In genomic region chr10:21668976-21669375, GRCm38 (mm10) we compare ENCODE assay signal across 9 mouse cellular contexts.
DNase-seq lines count a peak whose midpoint lies in the region; ATAC-seq and TF ChIP-seq lines count a peak whose summit lies in the region.
"Had no signal": no experiment of that assay in that cellular context is flagged by ENCODE, and none has a peak within 500 bp of the region (broad histone marks: within the 10 kb centered on the region; RNA-seq: fewer than 3 reads in every experiment).

No protein-coding gene starts in this region.

- ATAC-seq in common myeloid progenitor, adult 5-6 weeks (replicated peaks; ENCODE audit: low read depth, poor library complexity, severe bottlenecking): peak; percentile 22; the same call in 1 of the 2 replicates

- TF ChIP-seq CTCF in ES-Bruce4 (IDR thresholded peaks at IDR 0.05; ENCODE audit: low read depth, low read length): no peak
- no peak for TF ChIP-seq CTCF in liver, adult 2 months (IDR thresholded peaks at IDR 0.05; ENCODE audit: low read depth, low read length)

- no peaks in the 10 kb centered on the region for H3K36me3 ChIP-seq in ES-Bruce4 (ENCODE audit: control insufficient read depth, insufficient read depth, low read length, poor library complexity, severe bottlenecking)
- H3K36me3 ChIP-seq in liver, adult 2 months (ENCODE audit: control insufficient read depth, insufficient read depth, low read length): no peaks in the 10 kb centered on the region
- no peaks in the 10 kb centered on the region for H3K36me3 ChIP-seq in forebrain, embryonic 10.5 days (replicated peaks)

- H3K4me1 ChIP-seq in ES-Bruce4 (ENCODE audit: control insufficient read depth, insufficient read depth, low read length): no peaks in the 10 kb centered on the region
- peaks cover 5% of the 10 kb centered on the region; the same call in 1 of the 2 replicates for H3K4me1 ChIP-seq in liver, adult 2 months (ENCODE audit: control insufficient read depth, insufficient read depth, low read length)
- peaks cover 3% of the 10 kb centered on the region; the same call in 1 of the 2 replicates for H3K4me1 ChIP-seq in forebrain, embryonic 10.5 days
- H3K4me1 ChIP-seq: megakaryocyte, embryonic 14.5 days had no signal

- no peaks in the 10 kb centered on the region for H3K79me2 ChIP-seq in liver, adult 2 months (ENCODE audit: control insufficient read depth, insufficient read depth, low read length)

- no peaks in the 10 kb centered on the region for H3K9me3 ChIP-seq in ES-Bruce4 (replicated peaks; ENCODE audit: control insufficient read depth, insufficient read depth, low read length, poor library complexity, severe bottlenecking)
- no peaks in the 10 kb centered on the region for H3K9me3 ChIP-seq in forebrain, embryonic 10.5 days

- H3K9ac ChIP-seq in ES-Bruce4 (ENCODE audit: low read depth, poor library complexity, severe bottlenecking): no peak overlapping the region
- H3K9ac ChIP-seq in liver, adult 2 months (ENCODE audit: low read depth, low read length): 0 out of 2 replicates have a peak overlapping the region, but pooled peaks have one; percentile 26

- no peak overlapping the region for H3K4me3 ChIP-seq in ES-Bruce4 (ENCODE audit: low read depth, low read length)
- H3K4me3 ChIP-seq in liver, adult 2 months (ENCODE audit: insufficient read depth, low read depth, low read length): peak overlapping the region; percentile 8
- no peak overlapping the region for H3K4me3 ChIP-seq in forebrain, embryonic 10.5 days
- H3K4me3 ChIP-seq: megakaryocyte, embryonic 14.5 days had no signal

- DNase-seq in heart, postnatal 4 days: peak; percentile 56
- DNase-seq in liver, adult 2 months (ENCODE audit: extremely low read depth, low read depth, low spot score): no peak
- DNase-seq in left cerebral cortex, postnatal 25 days (ENCODE audit: low spot score in 2 of 2): no peak
- no peak for DNase-seq in frontal cortex, postnatal 10 days (ENCODE audit: low spot score in 2 of 2)
- no peak for DNase-seq in forebrain, embryonic 10.5 days (ENCODE audit: extremely low spot score, low spot score)
- DNase-seq in left cerebral cortex, postnatal 36 days (ENCODE audit: low spot score in 2 of 2): no peak

- no peak for TF ChIP-seq POLR2A in ES-Bruce4 (IDR thresholded peaks at IDR 0.05; ENCODE audit: insufficient read depth, low read length)
- TF ChIP-seq POLR2A in liver, adult 2 months (IDR thresholded peaks at IDR 0.05; ENCODE audit: extremely low read depth, insufficient read depth, low read length): no peak

- H3K27ac ChIP-seq in ES-Bruce4 (ENCODE audit: insufficient read depth, low read length): no peak overlapping the region
- H3K27ac ChIP-seq in liver, adult 2 months (replicated peaks; ENCODE audit: insufficient read depth, low read depth, low read length): peak overlapping the region; percentile 5; the same call in 1 of the 2 replicates
- H3K27ac ChIP-seq in forebrain, embryonic 10.5 days: no peak overlapping the region

- intact Hi-C loops in left cerebral cortex, postnatal 25 days (cut with DNase I): no loop called here
- intact Hi-C loops in left cerebral cortex, postnatal 36 days (cut with DNase I): no loop called here

- H3K27me3 ChIP-seq in ES-Bruce4 (ENCODE audit: control insufficient read depth, insufficient read depth, low read length, poor library complexity, severe bottlenecking): no peaks in the 10 kb centered on the region
- no peaks in the 10 kb centered on the region for H3K27me3 ChIP-seq in liver, adult 2 months (ENCODE audit: control insufficient read depth, insufficient read depth, low read length)
- H3K27me3 ChIP-seq in forebrain, embryonic 10.5 days (ENCODE audit: poor library complexity, severe bottlenecking): no peaks in the 10 kb centered on the region
- H3K27me3 ChIP-seq: megakaryocyte, embryonic 14.5 days had no signal

- TF ChIP-seq EP300 in ES-Bruce4 (IDR thresholded peaks at IDR 0.05; ENCODE audit: insufficient read depth, low read depth, low read length): 0 out of 2 replicates have a peak, but pooled peaks have one; percentile 42

- WGBS in liver, adult 2 months: 62% methylated on average over 17 of the region's 17 CpGs
- WGBS in forebrain, embryonic 10.5 days: 62% methylated on average over 17 of the region's 17 CpGs
